ENCODE assay signal across 9 mouse cellular contexts in the genomic region with DNA sequence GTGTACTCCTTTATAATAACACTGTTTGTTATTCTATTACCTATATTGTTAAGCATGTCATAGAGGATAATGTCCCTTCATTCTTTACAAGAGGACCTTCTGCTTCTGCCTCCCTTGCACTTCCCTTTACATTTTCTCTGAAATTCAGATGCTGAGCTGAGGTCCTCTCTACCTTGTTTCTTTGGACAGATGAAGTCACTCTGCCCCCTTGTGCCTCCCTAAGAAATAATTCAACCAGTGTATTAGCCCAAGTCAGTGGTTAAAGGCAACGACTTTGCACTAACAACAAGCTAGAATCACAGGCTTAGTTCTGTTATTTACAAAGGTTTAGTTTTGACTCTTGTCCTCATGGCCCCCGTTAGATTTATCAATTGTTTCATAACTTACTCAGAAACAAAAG.
DNase-seq lines count a peak whose midpoint lies in the region; ATAC-seq lines count a peak whose summit lies in the region.
"Had no signal": no experiment of that assay in that cellular context is flagged by ENCODE, and none has a peak within 500 bp of the region (broad histone marks: within the 10 kb centered on the region; RNA-seq: fewer than 3 reads in every experiment).

No protein-coding gene starts in this region.

- H3K4me3 ChIP-seq in hindbrain, embryonic 11.5 days (ENCODE audit: low read depth, low read length) = no peak overlapping the region
- H3K4me3 ChIP-seq in hindbrain, embryonic 12.5 days = no peak overlapping the region
- H3K4me3 ChIP-seq in embryonic facial prominence, embryonic 14.5 days (ENCODE audit: low read depth, low read length) = no peak overlapping the region
- H3K4me3 ChIP-seq: liver, embryonic 15.5 days had no signal

- no peak overlapping the region for H3K27ac ChIP-seq in hindbrain, embryonic 11.5 days (ENCODE audit: low read depth, low read length)
- H3K27ac ChIP-seq in hindbrain, embryonic 12.5 days = no peak overlapping the region
- no peak overlapping the region for H3K27ac ChIP-seq in embryonic facial prominence, embryonic 14.5 days (replicated peaks; ENCODE audit: low read depth, low read length)
- H3K27ac ChIP-seq: liver, embryonic 15.5 days had no signal

- 45% methylated on average over 2 of the region's 2 CpGs for WGBS in hindbrain, embryonic 11.5 days
- 44% methylated on average over 2 of the region's 2 CpGs for WGBS in hindbrain, embryonic 12.5 days
- 36% methylated on average over 2 of the region's 2 CpGs for WGBS in embryonic facial prominence, embryonic 14.5 days

- H3K36me3 ChIP-seq in hindbrain, embryonic 11.5 days (ENCODE audit: control insufficient read depth, insufficient read depth, low read length) = no peaks in the 10 kb centered on the region
- H3K36me3 ChIP-seq in hindbrain, embryonic 12.5 days = no peaks in the 10 kb centered on the region
- H3K36me3 ChIP-seq in embryonic facial prominence, embryonic 14.5 days (ENCODE audit: control insufficient read depth, insufficient read depth, low read length) = no peaks in the 10 kb centered on the region
- H3K36me3 ChIP-seq: liver, embryonic 15.5 days had no signal

- 0 out of 2 replicates have a peak, but pooled peaks have one; percentile 49 for ATAC-seq in hindbrain, embryonic 11.5 days (ENCODE audit: low FRiP score)
- no peak for ATAC-seq in hindbrain, embryonic 12.5 days (ENCODE audit: low FRiP score)
- ATAC-seq in embryonic facial prominence, embryonic 14.5 days (ENCODE audit: low read depth) = no peak

- H3K27me3 ChIP-seq in hindbrain, embryonic 11.5 days (ENCODE audit: control insufficient read depth, insufficient read depth, low read length) = no peaks in the 10 kb centered on the region
- H3K27me3 ChIP-seq in hindbrain, embryonic 12.5 days = no peaks in the 10 kb centered on the region
- H3K27me3 ChIP-seq in embryonic facial prominence, embryonic 14.5 days (replicated peaks; ENCODE audit: control insufficient read depth, insufficient read depth, low read length) = no peaks in the 10 kb centered on the region
- H3K27me3 ChIP-seq: liver, embryonic 15.5 days had no signal

- H3K4me2 ChIP-seq in hindbrain, embryonic 11.5 days (replicated peaks; ENCODE audit: low read depth, low read length) = no peak overlapping the region
- H3K4me2 ChIP-seq in hindbrain, embryonic 12.5 days (replicated peaks) = no peak overlapping the region
- no peak overlapping the region for H3K4me2 ChIP-seq in embryonic facial prominence, embryonic 14.5 days (ENCODE audit: low read depth, low read length)
- H3K4me2 ChIP-seq: liver, embryonic 15.5 days had no signal

- H3K4me1 ChIP-seq in hindbrain, embryonic 11.5 days (replicated peaks; ENCODE audit: control insufficient read depth, insufficient read depth, low read length) = no peaks in the 10 kb centered on the region
- H3K4me1 ChIP-seq in hindbrain, embryonic 12.5 days = no peaks in the 10 kb centered on the region
- no peaks in the 10 kb centered on the region for H3K4me1 ChIP-seq in embryonic facial prominence, embryonic 14.5 days (ENCODE audit: control insufficient read depth, insufficient read depth, low read length)
- H3K4me1 ChIP-seq: liver, embryonic 15.5 days had no signal

- peak; percentile 19 for DNase-seq in hindbrain, embryonic 11.5 days (ENCODE audit: low spot score)
- peak; percentile 51 for DNase-seq in ES-CJ7 (ENCODE audit: low read depth, low spot score)
- peak; percentile 43 for DNase-seq in embryonic facial prominence, embryonic 14.5 days (ENCODE audit: low spot score)
- DNase-seq in mesoderm, embryonic 11.5 days (ENCODE audit: low read depth, low spot score) = peak; percentile 1
- DNase-seq in spleen, adult 12 weeks (ENCODE audit: low spot score) = no peak
- no peak for DNase-seq in heart, postnatal 4 days
- no peak for DNase-seq in urinary bladder, postnatal 4 days (ENCODE audit: low spot score in 2 of 2)

- H3K9me3 ChIP-seq in hindbrain, embryonic 11.5 days (ENCODE audit: control insufficient read depth, low read length) = no peaks in the 10 kb centered on the region
- H3K9me3 ChIP-seq in hindbrain, embryonic 12.5 days (replicated peaks) = no peaks in the 10 kb centered on the region
- H3K9me3 ChIP-seq in embryonic facial prominence, embryonic 14.5 days (ENCODE audit: control insufficient read depth, low read length) = no peaks in the 10 kb centered on the region
- H3K9me3 ChIP-seq: liver, embryonic 15.5 days had no signal

- H3K9ac ChIP-seq in hindbrain, embryonic 11.5 days (ENCODE audit: low read depth, low read length) = no peak overlapping the region
- H3K9ac ChIP-seq in hindbrain, embryonic 12.5 days = no peak overlapping the region
- H3K9ac ChIP-seq in embryonic facial prominence, embryonic 14.5 days (ENCODE audit: low read depth, low read length) = no peak overlapping the region
- H3K9ac ChIP-seq: liver, embryonic 15.5 days had no signal

Comparison
In these comparisons a context has a peak if more than half of its experiments do, and no peak if none do; other contexts are left out.
1. DNase-seq: peak in hindbrain, embryonic 11.5 days (single experiment), ES-CJ7 (single experiment), embryonic facial prominence, embryonic 14.5 days (single experiment) and mesoderm, embryonic 11.5 days (single experiment); none in spleen, adult 12 weeks (single experiment), heart, postnatal 4 days (single experiment) and urinary bladder, postnatal 4 days (0 of 2).